Mouse (Mus musculus) thymus, adult 2 months (tissue): ENCODE data around the gene Elob. TPM values are rescaled to one million over a fixed set of nuclear protein-coding genes. Genes with fewer than 3 reads are reported as not detected.

Source experiments
- DNase-seq: peaks from one replicate; pipeline ENCODE4 v3.0.0; 2021
- H3K27ac ChIP-seq: fragments of 200-500 bp; 2 replicates; pipeline ENCODE4 v1.5.1; 2012; ENCODE audit warnings: low read length, control low read depth; ENCODE audit not compliant: control insufficient read depth, insufficient read depth
- H3K27me3 ChIP-seq: fragments of 200-500 bp; 2 replicates; pipeline ENCODE4 v1.6.1; 2012; ENCODE audit warnings: mild to moderate bottlenecking, low read length, moderate library complexity, mixed read lengths; ENCODE audit not compliant: control insufficient read depth, insufficient read depth
- H3K36me3 ChIP-seq: fragments of 200-500 bp; 2 replicates; pipeline ENCODE4 v1.6.1; 2012; ENCODE audit warnings: mild to moderate bottlenecking, low read length, moderate library complexity; ENCODE audit not compliant: control insufficient read depth, insufficient read depth
- H3K4me1 ChIP-seq: fragments of 200-500 bp; replicated peaks from 2 replicates; pipeline ENCODE4 v1.6.1; 2012; ENCODE audit warnings: low read length; ENCODE audit not compliant: control insufficient read depth, insufficient read depth
- H3K4me3 ChIP-seq: fragments of 200-500 bp; 2 replicates; pipeline ENCODE4 v1.5.1; 2012; ENCODE audit warnings: mild to moderate bottlenecking, low read length, control low read depth, moderate library complexity; ENCODE audit not compliant: control insufficient read depth, insufficient read depth
- CTCF ChIP-seq: fragments of 200-500 bp; IDR thresholded peaks from 2 replicates; pipeline ENCODE4 v1.5.1; 2012; ENCODE audit warnings: mild to moderate bottlenecking, control low read depth, low read length, moderate library complexity, borderline replicate concordance; ENCODE audit not compliant: control insufficient read depth, poor library complexity, insufficient read depth; ENCODE audit errors: extremely low read depth
- POLR2A ChIP-seq: fragments of 200-500 bp; IDR thresholded peaks from 2 replicates; pipeline ENCODE4 v1.6.1; 2012; ENCODE audit warnings: mild to moderate bottlenecking, low read length, control low read depth, moderate library complexity; ENCODE audit not compliant: control insufficient read depth, poor library complexity, insufficient read depth; ENCODE audit errors: extremely low read depth
- WGBS: fragments of 180-500 bp; shearing (Covaris S2); methylation state at CpG from one replicate; pipeline ENCODE4 v1.1.7; 2018; 5-methylcytosine and 5-hydroxymethylcytosine counted together
- polyA plus RNA-seq: library from polyadenylated mRNA; depleted of rRNA; stranded (reverse); fragments of >200 nt; gene quantifications from 2 replicates; pipeline ENCODE4 v1.2.3, GENCODE M21; 2012; rRNA removed

Elob gene
- polyA plus RNA-seq = 639 and 815 TPM in 2 replicates

GRCm38 (mm10) chr17:23829064-23829619 lies at the start of gene Elob:
Elob (minus strand) TSS chr17:23829136.
- peak; percentile 64; the same call in 1 of the 2 replicates for TF ChIP-seq CTCF
- TF ChIP-seq POLR2A = 0 out of 2 replicates have a peak, but pooled peaks have one; percentile 11
- WGBS = 2% methylated on average over 30 of the region's 42 CpGs
- peak within 1 kb of the TSS; percentile 86 for H3K27ac ChIP-seq
- peaks cover 25% of the 10 kb centered on the region for H3K36me3 ChIP-seq
- no peaks in the 10 kb centered on the region for H3K27me3 ChIP-seq
- H3K4me1 ChIP-seq = peaks cover 14% of the 10 kb centered on the region
- peak within 1 kb of the TSS; percentile 91 for H3K4me3 ChIP-seq
- DNase-seq = peak; percentile 81

- Histone ChIP-seq H3K27ac (no peak overlapping the region), H3K4me1 (no peaks in the 10 kb centered on the region), H3K4me3 (no peak overlapping the region), H3K27me3 (no peaks in the 10 kb centered on the region), H3K36me3 (no peaks in the 10 kb centered on the region)
- WGBS = 97% methylated on average over 2 of the region's 2 CpGs
- no peak for DNase-seq
- TF ChIP-seq POLR2A (no peak), CTCF (no peak)
These were observed 48.2 kb upstream of the Elob start for GRCm38 (mm10) chr17:23877166-23877565.

GRCm38 (mm10) chr17:23876741-23877140 lies 47.8 kb upstream of the Elob start:
- 87% methylated on average over 3 of the region's 3 CpGs for WGBS
- H3K36me3 ChIP-seq = no peaks in the 10 kb centered on the region
- no peak overlapping the region for H3K4me3 ChIP-seq
- H3K4me1 ChIP-seq = no peaks in the 10 kb centered on the region
- H3K27me3 ChIP-seq = no peaks in the 10 kb centered on the region
- DNase-seq = no peak
- TF ChIP-seq CTCF (no peak), POLR2A (no peak)
- H3K27ac ChIP-seq = no peak overlapping the region

- no peak for TF ChIP-seq CTCF
- no peak for TF ChIP-seq POLR2A
- no peak overlapping the region for H3K27ac ChIP-seq
- no peaks in the 10 kb centered on the region for H3K36me3 ChIP-seq
- H3K4me1 ChIP-seq = no peaks in the 10 kb centered on the region
- H3K27me3 ChIP-seq = no peaks in the 10 kb centered on the region
- 71% methylated on average over 8 of the region's 8 CpGs for WGBS
- no peak overlapping the region for H3K4me3 ChIP-seq
- no peak for DNase-seq
These were observed 45.2 kb upstream of the Elob start for GRCm38 (mm10) chr17:23873884-23874856.

GRCm38 (mm10) chr17:23868513-23868912 lies 39.6 kb upstream of the Elob start:
- Histone ChIP-seq H3K27ac (no peak overlapping the region), H3K4me1 (no peaks in the 10 kb centered on the region), H3K4me3 (no peak overlapping the region), H3K36me3 (no peaks in the 10 kb centered on the region), H3K27me3 (no peaks in the 10 kb centered on the region)
- TF ChIP-seq CTCF (no peak), POLR2A (no peak)
- 91% methylated on average over 11 of the region's 11 CpGs for WGBS
- DNase-seq = no peak

- no peak for DNase-seq
- H3K36me3 ChIP-seq = no peaks in the 10 kb centered on the region
- WGBS = 88% methylated on average over 15 of the region's 15 CpGs
- no peak within 1 kb of the TSS for H3K27ac ChIP-seq
- no peaks in the 10 kb centered on the region for H3K4me1 ChIP-seq
- H3K4me3 ChIP-seq = no peak within 1 kb of the TSS
- TF ChIP-seq POLR2A = no peak
- no peak for TF ChIP-seq CTCF
- H3K27me3 ChIP-seq = no peaks in the 10 kb centered on the region
These were observed 38.8 kb upstream of the Elob start, which contains the start of gene Prss21 for GRCm38 (mm10) chr17:23867756-23868155. Prss21 (plus strand) TSS chr17:23868056.
